ENCODE assay signal across 19 mouse cellular contexts in the genomic region with DNA sequence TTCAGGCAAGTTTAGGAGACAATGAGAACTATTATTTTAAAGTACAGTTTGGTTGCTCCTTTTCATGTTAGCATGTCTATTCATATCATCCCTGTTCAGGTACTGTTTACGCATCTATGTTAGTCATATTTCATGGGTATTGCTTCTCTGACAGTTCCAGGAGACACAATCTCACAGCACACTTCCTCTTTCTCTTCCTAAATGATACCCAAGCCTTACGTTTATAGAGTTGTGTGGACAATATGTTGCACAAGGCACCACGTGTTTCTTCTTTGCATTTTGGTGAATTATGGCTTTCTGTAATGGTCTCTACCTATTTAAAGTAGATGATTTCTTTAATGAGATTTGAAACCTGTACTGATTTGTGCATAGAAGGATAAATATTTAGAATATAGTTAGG.
"Had no signal": no experiment of that assay in that cellular context is flagged by ENCODE, and none has a peak within 500 bp of the region (broad histone marks: within the 10 kb centered on the region; RNA-seq: fewer than 3 reads in every experiment).

No protein-coding gene starts in this region.

- H3K4me2 ChIP-seq: lung, embryonic 14.5 days; midbrain, embryonic 12.5 days; neural tube, embryonic 13.5 days; neural tube, embryonic 15.5 days had no signal

- H3K9me3 ChIP-seq: midbrain, embryonic 10.5 days; midbrain, embryonic 12.5 days; neural tube, embryonic 13.5 days; neural tube, embryonic 15.5 days had no signal

- DNase-seq: lung, adult 18-20 months; lung, embryonic 14.5 days; lung, postnatal 10 days; midbrain, embryonic 14.5 days; retina, postnatal 1 day; right cerebral cortex, adult 18-20 months; right cerebral cortex, postnatal 25 days; right cerebral cortex, postnatal 4 days; spleen, adult 18-20 months; thymus, adult 2 months; thymus, postnatal 25 days; thymus, postnatal 4 days had no signal

- H3K4me3 ChIP-seq: midbrain, embryonic 10.5 days; midbrain, embryonic 12.5 days; myocyte; neural tube, embryonic 13.5 days; neural tube, embryonic 15.5 days had no signal

- H3K9ac ChIP-seq: lung, embryonic 14.5 days; midbrain, embryonic 12.5 days; neural tube, embryonic 13.5 days; neural tube, embryonic 15.5 days had no signal

- ATAC-seq: midbrain, embryonic 16.5 days had no signal

- H3K4me1 ChIP-seq: midbrain, embryonic 10.5 days; midbrain, embryonic 12.5 days had no signal

- H3K36me3 ChIP-seq: midbrain, embryonic 10.5 days; midbrain, embryonic 12.5 days; neural tube, embryonic 13.5 days; neural tube, embryonic 15.5 days had no signal

- H3K27ac ChIP-seq: macrophage; midbrain, embryonic 10.5 days; midbrain, embryonic 12.5 days; neural tube, embryonic 13.5 days; neural tube, embryonic 15.5 days had no signal

- H3K27me3 ChIP-seq: midbrain, embryonic 12.5 days; neural tube, embryonic 13.5 days; neural tube, embryonic 15.5 days had no signal
